Mouse (Mus musculus) ES-Bruce4 (cell line): ENCODE measurements around the gene Nop9. TPM values are rescaled to one million over a fixed set of nuclear protein-coding genes. Genes with fewer than 3 reads are reported as not detected.
"Not testable (repeated sequence)": the region's sequence is repeated elsewhere in the genome, so short reads cannot be mapped to it uniquely, and the experiment has no call there.

Experiments used
- H3K27ac ChIP-seq: 2 replicates; pipeline ENCODE4 v1.5.1; 2012; ENCODE audit warnings: low read length, inconsistent platforms; ENCODE audit not compliant: insufficient read depth
- H3K27me3 ChIP-seq: 2 replicates; pipeline ENCODE4 v1.6.1; 2012; ENCODE audit warnings: mild to moderate bottlenecking, low read length, inconsistent platforms; ENCODE audit not compliant: control insufficient read depth, poor library complexity, insufficient read depth, severe bottlenecking
- H3K36me3 ChIP-seq: 2 replicates; pipeline ENCODE4 v1.6.1; 2012; ENCODE audit warnings: inconsistent platforms, mild to moderate bottlenecking, low read length, moderate library complexity; ENCODE audit not compliant: control insufficient read depth, poor library complexity, insufficient read depth, severe bottlenecking
- H3K4me1 ChIP-seq: one replicate; pipeline ENCODE4 v1.8.1; 2011; ENCODE audit warnings: low read length; ENCODE audit not compliant: control insufficient read depth, insufficient read depth
- H3K4me3 ChIP-seq: 2 replicates; pipeline ENCODE4 v1.5.1; 2011; ENCODE audit warnings: low read depth, mild to moderate bottlenecking, low read length
- H3K9ac ChIP-seq: 2 replicates; pipeline ENCODE4 v1.6.1; 2012; ENCODE audit warnings: low read depth, mild to moderate bottlenecking, inconsistent platforms; ENCODE audit not compliant: poor library complexity, severe bottlenecking
- H3K9me3 ChIP-seq: replicated peaks from 2 replicates; pipeline ENCODE4 v1.6.1; 2012; ENCODE audit warnings: mild to moderate bottlenecking, low read length, inconsistent platforms; ENCODE audit not compliant: control insufficient read depth, poor library complexity, insufficient read depth, severe bottlenecking
- CTCF ChIP-seq: IDR thresholded peaks from one replicate; pipeline ENCODE4 v1.8.1; 2011; ENCODE audit warnings: low read depth, low read length
- EP300 ChIP-seq: IDR thresholded peaks from 2 replicates; pipeline ENCODE4 v1.6.1; 2011; ENCODE audit warnings: low read depth, low read length; ENCODE audit not compliant: insufficient read depth
- POLR2A ChIP-seq: IDR thresholded peaks from one replicate; pipeline ENCODE4 v1.8.1; 2011; ENCODE audit warnings: low read length; ENCODE audit not compliant: insufficient read depth
- polyA plus RNA-seq: library from polyadenylated mRNA; stranded (reverse); fragments of >200 nt; gene quantifications from 2 replicates; pipeline ENCODE4 v1.2.4, GENCODE M21; 2011; ENCODE audit warnings: low read depth; ENCODE audit not compliant: missing spikeins, insufficient read depth, insufficient read length

Nop9 gene
- polyA plus RNA-seq, 1 experiment: 59.8 TPM

- peak overlapping the region; percentile 91 for H3K4me3 ChIP-seq
- H3K36me3 ChIP-seq: peaks cover 24% of the 10 kb centered on the region
- TF ChIP-seq EP300 (no peak), CTCF (no peak), POLR2A (no peak)
- H3K4me1 ChIP-seq: no peaks in the 10 kb centered on the region
- no peaks in the 10 kb centered on the region for H3K9me3 ChIP-seq
- H3K27me3 ChIP-seq: no peaks in the 10 kb centered on the region
- no peak overlapping the region for H3K27ac ChIP-seq
- peak overlapping the region; percentile 58 for H3K9ac ChIP-seq
Measured at GRCm38 (mm10) chr14:55745861-55746237, 356 bp downstream of the Nop9 start.

- Histone ChIP-seq H3K4me1 (no peaks in the 10 kb centered on the region), H3K9ac (peak overlapping the region; percentile 58; the same call in 1 of the 2 replicates), H3K9me3 (no peaks in the 10 kb centered on the region), H3K4me3 (no peak overlapping the region; the same call in 1 of the 2 replicates), H3K27ac (no peak overlapping the region), H3K27me3 (no peaks in the 10 kb centered on the region), H3K36me3 (peaks cover 38% of the 10 kb centered on the region)
- TF ChIP-seq POLR2A (no peak), CTCF (no peak), EP300 (no peak)
Measured at GRCm38 (mm10) chr14:55747051-55747847, 1.8 kb downstream of the Nop9 start.

- Histone ChIP-seq H3K9me3 (no peaks in the 10 kb centered on the region), H3K4me3 (no peak overlapping the region), H3K27me3 (no peaks in the 10 kb centered on the region), H3K4me1 (no peaks in the 10 kb centered on the region), H3K27ac (no peak overlapping the region), H3K9ac (no peak overlapping the region), H3K36me3 (peaks cover 15% of the 10 kb centered on the region)
- TF ChIP-seq POLR2A: no peak
- no peak for TF ChIP-seq CTCF
- no peak for TF ChIP-seq EP300
Measured at GRCm38 (mm10) chr14:55757566-55757965, 12.1 kb downstream of the Nop9 start.

- Histone ChIP-seq H3K27me3 (no peaks in the 10 kb centered on the region), H3K36me3 (peaks cover 7% of the 10 kb centered on the region), H3K4me1 (no peaks in the 10 kb centered on the region), H3K4me3 (no peak within 1 kb of the TSS), H3K9ac (no peak within 1 kb of the TSS), H3K27ac (no peak within 1 kb of the TSS), H3K9me3 (no peaks in the 10 kb centered on the region)
- TF ChIP-seq POLR2A (no peak), CTCF (peak; percentile 31), EP300 (no peak)
Measured at GRCm38 (mm10) chr14:55758363-55758784, 12.9 kb downstream of the Nop9 start, which contains the start of gene Cideb. Gene Cideb (minus strand): TSS chr14:55758458.

- not testable (repeated sequence) for H3K4me1 ChIP-seq, H3K27ac ChIP-seq, H3K4me3 ChIP-seq, H3K27me3 ChIP-seq, H3K9me3 ChIP-seq, H3K9ac ChIP-seq, H3K36me3 ChIP-seq
- peak; percentile 69 for TF ChIP-seq CTCF
Measured at GRCm38 (mm10) chr14:55760156-55760555, 14.7 kb downstream of the Nop9 start.

- no peak for TF ChIP-seq POLR2A
- TF ChIP-seq EP300: no peak
- TF ChIP-seq CTCF: no peak
- Histone ChIP-seq H3K9ac (peak within 1 kb of the TSS; percentile 76), H3K36me3 (0 out of 2 replicates have a peak, but pooled peaks cover 2% of the 10 kb centered on the region), H3K4me1 (no peaks in the 10 kb centered on the region), H3K9me3 (no peaks in the 10 kb centered on the region), H3K4me3 (peak within 1 kb of the TSS; percentile 56), H3K27ac (no peak within 1 kb of the TSS), H3K27me3 (no peaks in the 10 kb centered on the region)
Measured at GRCm38 (mm10) chr14:55761163-55761562, 15.7 kb downstream of the Nop9 start, which contains the start of gene Ltb4r2. Gene Ltb4r2 (plus strand): TSS chr14:55761428.
